Mouse (Mus musculus): ENCODE data around the gene Grk4.

- TF ChIP-seq CTCF (IDR thresholded peaks at IDR 0.05; ENCODE audit: control insufficient read depth, insufficient read depth, insufficient read length) = no peak
- TF ChIP-seq MYOG (IDR thresholded peaks at IDR 0.05; ENCODE audit: control insufficient read depth, extremely low read depth, insufficient read length) = no peak
- TF ChIP-seq MYOD1 (IDR thresholded peaks at IDR 0.05; ENCODE audit: control insufficient read depth, insufficient read length, low read depth) = no peak
- no peak for TF ChIP-seq USF1 (IDR thresholded peaks at IDR 0.05; ENCODE audit: low read depth)
- TF ChIP-seq MAX (IDR thresholded peaks at IDR 0.05) = no peak
- TF ChIP-seq CEBPB (IDR thresholded peaks at IDR 0.05; ENCODE audit: low read depth) = no peak
Observed at GRCm38 (mm10) chr5:34771818-34772217, 111.6 kb downstream of the Grk4 start.

Measured in C2C12 (cell line).